Mouse (Mus musculus) MEL (cell line): ENCODE data around the gene Tmem95. TPM values are rescaled to one million over a fixed set of nuclear protein-coding genes. Genes with fewer than 3 reads are reported as not detected.

Source experiments
- DNase-seq: peaks from one replicate; pipeline ENCODE4 v3.0.0; 2011; ENCODE audit warnings: low read depth, low spot score
- H3K27ac ChIP-seq: 2 replicates; pipeline ENCODE4 v1.5.1; 2012; ENCODE audit warnings: low read depth, mild to moderate bottlenecking, control low read depth, low read length, moderate library complexity; ENCODE audit not compliant: control insufficient read depth
- H3K27me3 ChIP-seq, 2 experiments: fragments of 150-350 bp in 1 of 2; sonication (generic) in 1 of 2; 2 replicates each; pipeline ENCODE4 v1.6.1; 2012; ENCODE audit warnings: low read length in 2 of 2, mild to moderate bottlenecking in 2 of 2, improper control_type of control experiment in 1 of 2, moderate library complexity in 1 of 2; ENCODE audit not compliant: insufficient read depth in 2 of 2, control insufficient read depth in 1 of 2
- H3K36me3 ChIP-seq, 2 experiments: 2 replicates each; pipeline ENCODE4 v1.6.1; 2012 to 2014; ENCODE audit warnings: low read length in 2 of 2, improper control_type of control experiment in 1 of 2, inconsistent platforms in 1 of 2, mild to moderate bottlenecking in 1 of 2; ENCODE audit not compliant: insufficient read depth in 2 of 2, control insufficient read depth in 1 of 2
- H3K4me1 ChIP-seq, 2 experiments: fragments of 150-350 bp in 1 of 2; sonication (generic) in 1 of 2; 2 replicates each; pipeline ENCODE4 v1.6.1; 2012; ENCODE audit warnings: low read length in 2 of 2, improper control_type of control experiment in 1 of 2, mild to moderate bottlenecking in 1 of 2; ENCODE audit not compliant: insufficient read depth in 2 of 2, control insufficient read depth in 1 of 2
- H3K4me3 ChIP-seq, 2 experiments: fragments of 150-350 bp in 1 of 2; sonication (generic) in 1 of 2; 2 replicates each; pipeline ENCODE4 v1.5.1; 2012; ENCODE audit warnings: low read depth in 2 of 2, low read length in 2 of 2, mild to moderate bottlenecking in 2 of 2, moderate library complexity in 2 of 2, control low read depth in 1 of 2, improper control_type of control experiment in 1 of 2; ENCODE audit not compliant: control insufficient read depth in 1 of 2, insufficient read depth in 1 of 2
- H3K79me2 ChIP-seq: 2 replicates; pipeline ENCODE4 v1.6.1; 2012; ENCODE audit warnings: mild to moderate bottlenecking, low read length, moderate library complexity; ENCODE audit not compliant: control insufficient read depth, poor library complexity, insufficient read depth
- H3K9ac ChIP-seq: 2 replicates; pipeline ENCODE4 v1.6.1; 2012; ENCODE audit warnings: low read depth, mild to moderate bottlenecking, control low read depth, low read length, moderate library complexity; ENCODE audit not compliant: control insufficient read depth, poor library complexity, severe bottlenecking
- H3K9me3 ChIP-seq: fragments of 150-350 bp; sonication (generic); replicated peaks from 2 replicates; pipeline ENCODE4 v1.6.1; 2012; ENCODE audit warnings: mild to moderate bottlenecking, low read length, improper control_type of control experiment, moderate library complexity; ENCODE audit not compliant: insufficient read depth
- BHLHE40 ChIP-seq: IDR thresholded peaks from 2 replicates; pipeline ENCODE4 v1.6.1; 2012; ENCODE audit warnings: low read depth, mild to moderate bottlenecking, inconsistent platforms, low read length, improper control_type of control experiment, borderline replicate concordance
- CHD1 ChIP-seq: IDR thresholded peaks from 2 replicates; pipeline ENCODE4 v1.6.1; 2012; ENCODE audit warnings: low read depth, mild to moderate bottlenecking, inconsistent platforms, low read length, improper control_type of control experiment
- CHD2 ChIP-seq: IDR thresholded peaks from 2 replicates; pipeline ENCODE4 v1.6.1; 2011; ENCODE audit warnings: low read length, improper control_type of control experiment
- CTCF ChIP-seq, 3 experiments: IDR thresholded peaks in 2 of 3; conservative IDR thresholded peaks in 1 of 3; 2 replicates each; pipeline ENCODE4 v1.5.1; 2011 to 2012; ENCODE audit warnings: low read length in 3 of 3, low read depth in 2 of 3, mild to moderate bottlenecking in 2 of 3, improper control_type of control experiment in 1 of 3, inconsistent platforms in 1 of 3, mixed read lengths in 1 of 3, moderate library complexity in 1 of 3; ENCODE audit not compliant: control insufficient read depth in 1 of 3, insufficient read depth in 1 of 3, poor library complexity in 1 of 3, severe bottlenecking in 1 of 3
- E2F4 ChIP-seq: IDR thresholded peaks from 2 replicates; pipeline ENCODE4 v1.6.1; 2011; ENCODE audit warnings: low read depth, low read length, improper control_type of control experiment, borderline replicate concordance
- ELF1 ChIP-seq: IDR thresholded peaks from 2 replicates; pipeline ENCODE4 v1.6.1; 2014; ENCODE audit warnings: low read depth, mild to moderate bottlenecking, inconsistent platforms, low read length, improper control_type of control experiment, moderate library complexity
- EP300 ChIP-seq, 2 experiments: IDR thresholded peaks; 2 replicates each; pipeline ENCODE4 v1.6.1; 2011; ENCODE audit warnings: improper control_type of control experiment in 2 of 2, low read length in 2 of 2, low read depth in 1 of 2, mild to moderate bottlenecking in 1 of 2
- ETS1 ChIP-seq: IDR thresholded peaks from 2 replicates; pipeline ENCODE4 v1.6.1; 2012; ENCODE audit warnings: low read depth, mild to moderate bottlenecking, inconsistent platforms, low read length, improper control_type of control experiment, moderate library complexity
- GABPA ChIP-seq: IDR thresholded peaks from 2 replicates; pipeline ENCODE4 v1.6.1; 2012; ENCODE audit warnings: low read depth, mild to moderate bottlenecking, inconsistent platforms, low read length, improper control_type of control experiment, moderate library complexity
- GATA1 ChIP-seq: IDR thresholded peaks from 2 replicates; pipeline ENCODE4 v1.6.1; 2011; ENCODE audit warnings: low read depth, low read length, improper control_type of control experiment
- HCFC1 ChIP-seq: IDR thresholded peaks from 2 replicates; pipeline ENCODE4 v1.6.1; 2012; ENCODE audit warnings: low read depth, mild to moderate bottlenecking, inconsistent platforms, low read length, improper control_type of control experiment, moderate library complexity
- JUND ChIP-seq: IDR thresholded peaks from 2 replicates; pipeline ENCODE4 v1.6.1; 2011; ENCODE audit warnings: low read depth, mild to moderate bottlenecking, improper control_type of control experiment, low read length
- MAX ChIP-seq: IDR thresholded peaks from 2 replicates; pipeline ENCODE4 v1.6.1; 2011; ENCODE audit warnings: low read length, improper control_type of control experiment
- MXI1 ChIP-seq: IDR thresholded peaks from 2 replicates; pipeline ENCODE4 v1.6.1; 2011; ENCODE audit warnings: mild to moderate bottlenecking, low read depth, low read length, improper control_type of control experiment
- MYB ChIP-seq: IDR thresholded peaks from 2 replicates; pipeline ENCODE4 v1.6.1; 2011; ENCODE audit warnings: mild to moderate bottlenecking, low read depth, low read length, improper control_type of control experiment
- MYC ChIP-seq: IDR thresholded peaks from 2 replicates; pipeline ENCODE4 v1.6.1; 2011; ENCODE audit warnings: low read depth, mild to moderate bottlenecking, low read length, improper control_type of control experiment, moderate library complexity
- NELFE ChIP-seq: IDR thresholded peaks from 2 replicates; pipeline ENCODE4 v1.6.1; 2011; ENCODE audit warnings: low read depth, low read length, improper control_type of control experiment
- POLR2AphosphoS5 ChIP-seq: IDR thresholded peaks from 2 replicates; pipeline ENCODE4 v1.6.1; 2012; ENCODE audit warnings: low read depth, borderline replicate concordance, mild to moderate bottlenecking, inconsistent platforms, low read length, moderate library complexity, mixed read lengths
- RAD21 ChIP-seq: IDR thresholded peaks from 2 replicates; pipeline ENCODE4 v1.6.1; 2011; ENCODE audit warnings: mild to moderate bottlenecking, low read depth, low read length, improper control_type of control experiment
- RCOR1 ChIP-seq: IDR thresholded peaks from 2 replicates; pipeline ENCODE4 v1.6.1; 2012; ENCODE audit warnings: low read depth, mild to moderate bottlenecking, inconsistent platforms, low read length, improper control_type of control experiment
- SMC3 ChIP-seq: IDR thresholded peaks from 2 replicates; pipeline ENCODE4 v1.6.1; 2011; ENCODE audit warnings: low read depth, low read length, improper control_type of control experiment
- TAL1 ChIP-seq: IDR thresholded peaks from 2 replicates; pipeline ENCODE4 v1.6.1; 2012; ENCODE audit warnings: mild to moderate bottlenecking, inconsistent platforms, low read length, moderate library complexity, mixed read lengths
- TBP ChIP-seq: IDR thresholded peaks from 2 replicates; pipeline ENCODE4 v1.8.0; 2011; ENCODE audit warnings: low read depth, low read length, improper control_type of control experiment
- TCF12 ChIP-seq: IDR thresholded peaks from 2 replicates; pipeline ENCODE4 v1.6.1; 2014; ENCODE audit warnings: low read depth, mild to moderate bottlenecking, inconsistent platforms, low read length, improper control_type of control experiment, moderate library complexity
- USF1 ChIP-seq: IDR thresholded peaks from 2 replicates; pipeline ENCODE4 v1.6.1; 2014; ENCODE audit warnings: low read depth, mild to moderate bottlenecking, inconsistent platforms, low read length, improper control_type of control experiment, moderate library complexity
- USF2 ChIP-seq, 2 experiments: IDR thresholded peaks; 2 replicates each; pipeline ENCODE4 v1.6.1; 2011 to 2012; ENCODE audit warnings: improper control_type of control experiment in 2 of 2, low read length in 2 of 2, borderline replicate concordance in 1 of 2, inconsistent platforms in 1 of 2, low read depth in 1 of 2, mild to moderate bottlenecking in 1 of 2; ENCODE audit not compliant: insufficient read depth in 1 of 2
- ZKSCAN1 ChIP-seq: IDR thresholded peaks from 2 replicates; pipeline ENCODE4 v1.6.1; 2012; ENCODE audit warnings: low read depth, mild to moderate bottlenecking, inconsistent platforms, low read length, improper control_type of control experiment, moderate library complexity
- polyA plus RNA-seq, 2 experiments: library from polyadenylated mRNA; stranded (reverse) in 1 of 2; unstranded in 1 of 2; fragments of >175 nt in 1 of 2; fragments of >200 nt in 1 of 2; gene quantifications; 2 replicates each; pipeline versions ENCODE4 v1.2.1 to v1.2.4; 2012; ENCODE audit warnings: low replicate concordance in 2 of 2, low read depth in 1 of 2; ENCODE audit not compliant: insufficient read length in 2 of 2, insufficient read depth in 1 of 2, missing spikeins in 1 of 2
- total RNA-seq: library from RNA; depleted of rRNA; stranded (reverse); fragments of 300-350 nt; gene quantifications from 2 replicates; pipeline ENCODE4 v1.2.3, GENCODE M21; 2012

Gene Tmem95
- total and polyA plus RNA-seq, 3 experiments, result not detected

- TF ChIP-seq RAD21 (no peak), EP300 (IDR thresholded peaks at IDR 0.05; ENCODE audit: low read depth in 1 of 2, low read length in 2 of 2) (peak in 1 of 2 experiments; percentile 5; a peak in 1 of 4 replicates), CHD2 (peak; percentile 48; the same call in 1 of the 2 replicates), USF2 (IDR thresholded peaks at IDR 0.05; ENCODE audit: borderline replicate concordance in 1 of 2, insufficient read depth in 1 of 2, low read depth in 1 of 2, low read length in 2 of 2) (no peak), ZKSCAN1 (no peak), MYC (peak; percentile 87), MXI1 (peak; percentile 77), TBP (no peak), MAX (peak; percentile 87), SMC3 (peak; percentile 9; the same call in 1 of the 2 replicates), POLR2AphosphoS5 (peak; percentile 9; the same call in 1 of the 2 replicates), BHLHE40 (peak; percentile 61), USF1 (peak; percentile 49; the same call in 1 of the 2 replicates)
- TF ChIP-seq, all 39 proteins: peak for 9
- peak; percentile 56 for DNase-seq
- H3K27me3 ChIP-seq, result no peaks in the 10 kb centered on the region
- peak overlapping the region; percentile 73 to 96 for H3K4me3 ChIP-seq
- peak overlapping the region; percentile 80 for H3K27ac ChIP-seq
- H3K9ac ChIP-seq, result peak overlapping the region; percentile 83
- H3K79me2 ChIP-seq, result peaks cover 48% of the 10 kb centered on the region
- H3K9me3 ChIP-seq, result no peaks in the 10 kb centered on the region
- H3K36me3 ChIP-seq, result peaks cover 22 to 54% of the 10 kb centered on the region in 2 experiments
- H3K4me1 ChIP-seq, result peaks cover 13 to 43% of the 10 kb centered on the region in 2 experiments
Measured at GRCm38 (mm10) chr11:69920266-69921031, 42.6 kb upstream of the Tmem95 start.

GRCm38 (mm10) chr11:69919661-69920265 lies 41.9 kb upstream of the Tmem95 start:
- DNase-seq, result peak; percentile 96
- Histone ChIP-seq H3K79me2 (peaks cover 52% of the 10 kb centered on the region), H3K27me3 (no peaks in the 10 kb centered on the region), H3K4me1 (peaks cover 13 to 48% of the 10 kb centered on the region in 2 experiments), H3K4me3 (peak overlapping the region; percentile 73 to 96), H3K9me3 (no peaks in the 10 kb centered on the region), H3K9ac (peak overlapping the region; percentile 83), H3K27ac (peak overlapping the region; percentile 80), H3K36me3 (peaks cover 22 to 61% of the 10 kb centered on the region in 2 experiments)
- peak; percentile 87 for TF ChIP-seq E2F4
- TF ChIP-seq JUND, result 0 out of 2 replicates have a peak, but pooled peaks have one; percentile 48
- no peak; the same call in 1 of the 2 replicates for TF ChIP-seq ETS1
- TF ChIP-seq RCOR1, result no peak
- TF ChIP-seq USF2 (IDR thresholded peaks at IDR 0.05; ENCODE audit: borderline replicate concordance in 1 of 2, insufficient read depth in 1 of 2, low read depth in 1 of 2, low read length in 2 of 2), result no peak
- TF ChIP-seq MYB, result peak; percentile 32; the same call in 1 of the 2 replicates
- TF ChIP-seq RAD21, result no peak
- TF ChIP-seq ELF1, result peak; percentile 43; the same call in 1 of the 2 replicates
- no peak; the same call in 1 of the 2 replicates for TF ChIP-seq CHD1
- peak; percentile 15; the same call in 1 of the 2 replicates for TF ChIP-seq SMC3
- peak in 1 of 2 experiments; percentile 75; a peak in 2 of 4 replicates for TF ChIP-seq EP300 (IDR thresholded peaks at IDR 0.05; ENCODE audit: low read depth in 1 of 2, low read length in 2 of 2)
- TF ChIP-seq CTCF (IDR thresholded peaks at IDR 0.05 in 2 of 3, conservative IDR thresholded peaks at IDR 0.05 in 1 of 3; ENCODE audit: control insufficient read depth in 1 of 3, insufficient read depth in 1 of 3, low read depth in 2 of 3, low read length in 3 of 3, poor library complexity in 1 of 3, severe bottlenecking in 1 of 3), result no peak
- TF ChIP-seq USF1, result peak; percentile 31; the same call in 1 of the 2 replicates
- no peak for TF ChIP-seq GABPA
- peak; percentile 54 for TF ChIP-seq TCF12
- peak; percentile 74 for TF ChIP-seq MAX
- TF ChIP-seq TAL1, result no peak
- TF ChIP-seq NELFE, result peak; percentile 74
- peak; percentile 81 for TF ChIP-seq MXI1
- no peak for TF ChIP-seq GATA1
- peak; percentile 68 for TF ChIP-seq HCFC1
- no peak; the same call in 1 of the 2 replicates for TF ChIP-seq POLR2AphosphoS5
- no peak for TF ChIP-seq ZKSCAN1
